Mouse (Mus musculus) megakaryocyte-erythroid progenitor cell, adult 5-6 weeks (primary cell): ENCODE results near the gene Ap4e1. TPM values are rescaled to one million over a fixed set of nuclear protein-coding genes. Genes with fewer than 3 reads are reported as not detected.
A peak's percentile ranks its signal among the peaks of the same experiment; 100 is the strongest.
"Not testable (repeated sequence)": the region's sequence is repeated elsewhere in the genome, so short reads cannot be mapped to it uniquely, and the experiment has no call there.

Experiments
- ATAC-seq: replicated peaks from 2 replicates; pipeline ENCODE4 v1.8.0; 2016; ENCODE audit warnings: mild to moderate bottlenecking, inconsistent platforms; ENCODE audit not compliant: severe bottlenecking, poor library complexity, low FRiP score, low TSS enrichment
- total RNA-seq, 2 experiments: library from RNA; stranded (forward) in 1 of 2; stranded (reverse) in 1 of 2; fragments of 200-1000, 215-1000 nt in 1 of 2; fragments of >200 nt in 1 of 2; fragmentation: Nextera tagmentation in 1 of 2; gene quantifications; 2 replicates each; pipeline ENCODE4 v1.2.3; 2014 to 2017

The Ap4e1 gene
- total RNA-seq, 2 experiments from 2014 or later: 12.5 to 21.0 TPM

- no peak for ATAC-seq
These were observed 62.4 kb downstream of the Ap4e1 start for GRCm38 (mm10) chr2:127070879-127071278.

GRCm38 (mm10) chr2:127074116-127074515 is 65.6 kb downstream of the Ap4e1 start:
- no peak for ATAC-seq

- no peak for ATAC-seq
These were observed 69.1 kb downstream of the Ap4e1 start for GRCm38 (mm10) chr2:127077611-127078010.

GRCm38 (mm10) chr2:127079066-127079465 is 70.5 kb downstream of the Ap4e1 start:
- ATAC-seq: not testable (repeated sequence)

GRCm38 (mm10) chr2:127079881-127080590 is 71.5 kb downstream of the Ap4e1 start:
- ATAC-seq: peak; percentile 49

- ATAC-seq: peak; percentile 91
These were observed 72.2 kb downstream of the Ap4e1 start for GRCm38 (mm10) chr2:127080591-127081218.

- no peak for ATAC-seq
These were observed 77.7 kb downstream of the Ap4e1 start for GRCm38 (mm10) chr2:127086235-127086634.

GRCm38 (mm10) chr2:127090151-127090550 is 81.6 kb downstream of the Ap4e1 start:
- not testable (repeated sequence) for ATAC-seq

- ATAC-seq: no peak
These were observed 83.5 kb downstream of the Ap4e1 start for GRCm38 (mm10) chr2:127092000-127092399.

- no peak for ATAC-seq
These were observed 100.5 kb downstream of the Ap4e1 start for GRCm38 (mm10) chr2:127108986-127109385.

Other genes starting within 250 kb of the Ap4e1 start
- gene Usp50, start 225.2 kb upstream of the Ap4e1 start, total RNA-seq (2014; fragmentation: Nextera tagmentation): 1.1 and 1.4 TPM in 2 replicates
- 0.88 TPM in 1 of 2 replicates, not detected in the other for gene Usp50, start 225.2 kb upstream of the Ap4e1 start, total RNA-seq (2017)
- 72.4 and 74.8 TPM in 2 replicates for gene Trpm7, start 132.5 kb upstream of the Ap4e1 start, total RNA-seq (2014; fragmentation: Nextera tagmentation)
- 69.3 and 121 TPM in 2 replicates for gene Trpm7, start 132.5 kb upstream of the Ap4e1 start, total RNA-seq (2017)
- 40.2 and 44.1 TPM in 2 replicates for gene Sppl2a, start 75.5 kb upstream of the Ap4e1 start, total RNA-seq (2014; fragmentation: Nextera tagmentation)
- 36.9 and 41.0 TPM in 2 replicates for gene Sppl2a, start 75.5 kb upstream of the Ap4e1 start, total RNA-seq (2017)
- 53.7 and 54.7 TPM in 2 replicates for gene Blvra, start 61.9 kb downstream of the Ap4e1 start, total RNA-seq (2014; fragmentation: Nextera tagmentation)
- gene Blvra, start 61.9 kb downstream of the Ap4e1 start, total RNA-seq (2017): 40.9 and 47.9 TPM in 2 replicates
- gene Ncaph, start 125.2 kb downstream of the Ap4e1 start, total RNA-seq (2014; fragmentation: Nextera tagmentation): 44.7 and 65.6 TPM in 2 replicates
- 55.8 and 57.3 TPM in 2 replicates for gene Ncaph, start 125.2 kb downstream of the Ap4e1 start, total RNA-seq (2017)
- gene Itpripl1, start 134.7 kb downstream of the Ap4e1 start, total RNA-seq (2014; fragmentation: Nextera tagmentation): 17.9 and 23.4 TPM in 2 replicates
- 15.8 and 24.0 TPM in 2 replicates for gene Itpripl1, start 134.7 kb downstream of the Ap4e1 start, total RNA-seq (2017)
- gene 1810024B03Rik, start 199.6 kb downstream of the Ap4e1 start, total RNA-seq (2014; fragmentation: Nextera tagmentation): 2.8 and 6.5 TPM in 2 replicates
- gene 1810024B03Rik, start 199.6 kb downstream of the Ap4e1 start, total RNA-seq (2017): 1.6 and 2.6 TPM in 2 replicates
- gene Snrnp200, start 199.7 kb downstream of the Ap4e1 start, total RNA-seq (2014; fragmentation: Nextera tagmentation): 99.4 and 122 TPM in 2 replicates
- gene Snrnp200, start 199.7 kb downstream of the Ap4e1 start, total RNA-seq (2017): 202 and 255 TPM in 2 replicates
- 39.4 and 40.1 TPM in 2 replicates for gene Ciao1, start 239.1 kb downstream of the Ap4e1 start, total RNA-seq (2014; fragmentation: Nextera tagmentation)
- 19.0 and 45.1 TPM in 2 replicates for gene Ciao1, start 239.1 kb downstream of the Ap4e1 start, total RNA-seq (2017)
- 17.5 and 26.0 TPM in 2 replicates for gene Tmem127, start 239.2 kb downstream of the Ap4e1 start, total RNA-seq (2014; fragmentation: Nextera tagmentation)
- 38.7 and 39.5 TPM in 2 replicates for gene Tmem127, start 239.2 kb downstream of the Ap4e1 start, total RNA-seq (2017)